Mouse (Mus musculus) Patski (cell line): Measurements from ENCODE around the gene Slco2b1. TPM values are rescaled to one million over a fixed set of nuclear protein-coding genes. Genes with fewer than 3 reads are reported as not detected.

Experiments used
- ATAC-seq: fragments of 100-300 bp; one replicate; pipeline ENCODE4 v1.8.0; 2021
- CTCF ChIA-PET: fragments of 350-600 bp; sonication (Branson Sonifier 250); formaldehyde crosslinking; loops from one replicate; lab custom pipeline; 2022; ENCODE audit warnings: inconsistent platforms; lab: Charles Lee
- POLR2A ChIA-PET: fragments of 350-600 bp; sonication (Branson Sonifier 250); formaldehyde crosslinking; loops from one replicate; lab custom pipeline; 2022; ENCODE audit warnings: antibody characterized with exemption, inconsistent platforms; lab: Charles Lee
- DNase-seq: peaks from one replicate; pipeline ENCODE4 v3.0.0-alpha.2; 2011; ENCODE audit warnings: low read depth, low spot score
- H3K27me3 ChIP-seq: fragments of 371-371 bp; one replicate; pipeline ENCODE4 v1.5.1; 2021
- CTCF ChIP-seq: fragments of 100-300 bp; IDR thresholded peaks from one replicate; pipeline ENCODE4 v1.5.1; 2021
- in situ Hi-C: fragments of 300-500 bp; cut with MboI; formaldehyde crosslinking; loops from 3 replicates; pipeline ENCODE4 v1.11.1; 2018; ENCODE audit warnings: low pct_unique_long_range_greater_than_20kb, mixed read lengths
- polyA plus RNA-seq: library from polyadenylated mRNA; unstranded; gene quantifications from one replicate; pipeline ENCODE4 v1.2.3, GENCODE M21; 2021

Slco2b1 gene
- polyA plus RNA-seq, 1 experiment from 2014 or later, result not detected

GRCm38 (mm10) chr7:99649585-99649984, 61.6 kb downstream of the Slco2b1 start:
- in situ Hi-C loops, result no loop called here

GRCm38 (mm10) chr7:99648623-99649022, 62.5 kb downstream of the Slco2b1 start:
- ChIA-PET CTCF (no interaction called here), POLR2A (interaction anchor here (0.5 kb wide), 1 partner anchor 61 kb away, joined by 3 read pairs; no protein-coding TSS in a partner anchor)
- no peak for DNase-seq
- no peak for ATAC-seq
- TF ChIP-seq CTCF, result no peak
- H3K27me3 ChIP-seq, result peaks cover 8% of the 10 kb centered on the region
- in situ Hi-C loops, result no loop called here

More at GRCm38 (mm10) chr7:99649585-99649984, 61.6 kb downstream of the Slco2b1 start:
- ChIA-PET POLR2A (no interaction called here), CTCF (interaction anchor here (1.1 kb wide), 1 partner anchor 18 kb away, joined by 3 read pairs; no protein-coding TSS in a partner anchor)
- peaks cover 11% of the 10 kb centered on the region for H3K27me3 ChIP-seq
- DNase-seq (no peak), ATAC-seq (no peak)
- no peak for TF ChIP-seq CTCF

- TF ChIP-seq CTCF, result no peak
- DNase-seq (no peak), ATAC-seq (no peak)
- ChIA-PET CTCF (no interaction called here), POLR2A (no interaction called here)
- H3K27me3 ChIP-seq, result peaks cover 25% of the 10 kb centered on the region
- in situ Hi-C loops, result no loop called here
Observed at GRCm38 (mm10) chr7:99644701-99645100, 66.4 kb downstream of the Slco2b1 start.

- ChIA-PET CTCF (no interaction called here), POLR2A (no interaction called here)
- DNase-seq (no peak), ATAC-seq (no peak)
- peaks cover 39% of the 10 kb centered on the region for H3K27me3 ChIP-seq
- no peak for TF ChIP-seq CTCF
- in situ Hi-C loops, result no loop called here
Observed at GRCm38 (mm10) chr7:99642078-99642477, 69.1 kb downstream of the Slco2b1 start.

GRCm38 (mm10) chr7:99641245-99641644, 69.9 kb downstream of the Slco2b1 start:
- H3K27me3 ChIP-seq, result peaks cover 47% of the 10 kb centered on the region
- in situ Hi-C loops, result no loop called here
- CTCF ChIA-PET, result no interaction called here
- POLR2A ChIA-PET, result no interaction called here
- DNase-seq, result no peak
- ATAC-seq, result no peak
- TF ChIP-seq CTCF, result no peak

- no peak for TF ChIP-seq CTCF
- CTCF ChIA-PET, result interaction anchor here (0.9 kb wide), 1 partner anchor 8 kb away, joined by 3 read pairs; no protein-coding TSS in a partner anchor
- DNase-seq (no peak), ATAC-seq (no peak)
- H3K27me3 ChIP-seq, result peaks cover 30% of the 10 kb centered on the region
- POLR2A ChIA-PET, result no interaction called here
- in situ Hi-C loops, result no loop called here
Observed at GRCm38 (mm10) chr7:99633966-99634665, 77.0 kb downstream of the Slco2b1 start.

- TF ChIP-seq CTCF, result no peak
- ChIA-PET POLR2A (interaction anchor here (0.5 kb wide), 1 partner anchor 145 kb away, joined by 4 read pairs; no protein-coding TSS in a partner anchor), CTCF (interaction anchor here (0.9 kb wide), 1 partner anchor 18 kb away, joined by 3 read pairs; no protein-coding TSS in a partner anchor)
- in situ Hi-C loops, result no loop called here
- H3K27me3 ChIP-seq, result peaks cover 37% of the 10 kb centered on the region
- DNase-seq (no peak), ATAC-seq (no peak)
Observed at GRCm38 (mm10) chr7:99632286-99632685, 78.9 kb downstream of the Slco2b1 start.

GRCm38 (mm10) chr7:99627366-99627765, 83.8 kb downstream of the Slco2b1 start:
- in situ Hi-C loops, result no loop called here
- no peak for DNase-seq
- no peak for ATAC-seq
- CTCF ChIA-PET, result interaction anchor here (1.3 kb wide), 1 partner anchor 250 kb away, joined by 3 read pairs; no protein-coding TSS in a partner anchor
- POLR2A ChIA-PET, result no interaction called here
- no peak for TF ChIP-seq CTCF
- peaks cover 62% of the 10 kb centered on the region for H3K27me3 ChIP-seq

GRCm38 (mm10) chr7:99626376-99627270, 84.5 kb downstream of the Slco2b1 start, which contains the start of gene Tpbgl:
Gene Tpbgl (minus strand): TSS chr7:99627103.
- H3K27me3 ChIP-seq, result peaks cover 70% of the 10 kb centered on the region
- ChIA-PET CTCF (interaction anchor here (0.7 to 1.3 kb wide), 3 partner anchors 8 to 250 kb away, joined by 3 read pairs; no protein-coding TSS in a partner anchor), POLR2A (no interaction called here)
- ATAC-seq, result peak; percentile 18
- no peak for TF ChIP-seq CTCF
- no peak for DNase-seq
- in situ Hi-C loops, result no loop called here

GRCm38 (mm10) chr7:99625722-99626375, 85.3 kb downstream of the Slco2b1 start:
- peak; percentile 100 for TF ChIP-seq CTCF
- peaks cover 67% of the 10 kb centered on the region for H3K27me3 ChIP-seq
- CTCF ChIA-PET, result interaction anchor here (0.7 to 1.0 kb wide), 2 partner anchors 9 to 10 kb away, joined by 3 read pairs; no protein-coding TSS in a partner anchor
- DNase-seq (no peak), ATAC-seq (peak; percentile 17)
- in situ Hi-C loops, result no loop called here
- POLR2A ChIA-PET, result no interaction called here
